ENCODE assay signal across 10 mouse cellular contexts in the genomic region with DNA sequence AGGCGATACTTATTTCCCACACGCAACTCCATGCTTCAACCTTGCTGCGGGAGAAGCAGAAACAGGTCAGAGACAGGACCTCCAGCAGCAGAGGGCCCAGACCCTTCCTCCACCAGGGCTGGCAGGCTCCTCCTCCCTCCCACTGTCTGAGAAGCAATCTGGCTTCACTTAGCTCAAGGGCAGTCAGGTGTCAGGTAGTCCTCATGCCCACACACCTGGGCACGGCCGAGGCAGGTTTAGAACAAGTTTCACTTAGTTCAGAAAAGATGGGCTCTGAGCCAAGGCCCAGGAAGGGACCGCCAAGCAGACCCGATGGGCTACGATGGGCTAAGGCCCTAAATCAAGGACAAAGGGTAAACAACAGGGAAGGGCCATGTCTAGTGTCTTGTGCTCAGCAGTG. TPM values are rescaled to one million over a fixed set of nuclear protein-coding genes. Genes with fewer than 3 reads are reported as not detected.
A peak's percentile ranks its signal among the peaks of the same experiment; 100 is the strongest.
DNase-seq lines count a peak whose midpoint lies in the region; ATAC-seq and TF ChIP-seq lines count a peak whose summit lies in the region.
"Had no signal": no experiment of that assay in that cellular context is flagged by ENCODE, and none has a peak within 500 bp of the region (broad histone marks: within the 10 kb centered on the region; RNA-seq: fewer than 3 reads in every experiment).

No protein-coding gene starts in this region.

- H3K9ac ChIP-seq in heart, embryonic 13.5 days: peak overlapping the region; percentile 99
- H3K9ac ChIP-seq in ES-Bruce4 (ENCODE audit: low read depth, poor library complexity, severe bottlenecking): no peak overlapping the region
- peak overlapping the region; percentile 25; the same call in 1 of the 2 replicates for H3K9ac ChIP-seq in forebrain, embryonic 14.5 days (ENCODE audit: low read length)
- H3K9ac ChIP-seq in limb, embryonic 13.5 days: peak overlapping the region; percentile 98
- H3K9ac ChIP-seq: liver, embryonic 14.5 days had no signal

- H3K9me3 ChIP-seq in heart, embryonic 13.5 days: no peaks in the 10 kb centered on the region
- H3K9me3 ChIP-seq in ES-Bruce4 (replicated peaks; ENCODE audit: control insufficient read depth, insufficient read depth, low read length, poor library complexity, severe bottlenecking): no peaks in the 10 kb centered on the region
- no peaks in the 10 kb centered on the region for H3K9me3 ChIP-seq in forebrain, embryonic 14.5 days (replicated peaks; ENCODE audit: control insufficient read depth, low read length)
- H3K9me3 ChIP-seq in limb, embryonic 13.5 days: peaks cover 3% of the 10 kb centered on the region; the same call in 1 of the 2 replicates

- H3K4me1 ChIP-seq in heart, embryonic 13.5 days: peaks cover 82% of the 10 kb centered on the region
- H3K4me1 ChIP-seq in ES-Bruce4 (ENCODE audit: control insufficient read depth, insufficient read depth, low read length): peaks cover 38% of the 10 kb centered on the region
- H3K4me1 ChIP-seq in forebrain, embryonic 14.5 days (ENCODE audit: control insufficient read depth, insufficient read depth, low read length): peaks cover 23% of the 10 kb centered on the region
- H3K4me1 ChIP-seq in limb, embryonic 13.5 days: peaks cover 62% of the 10 kb centered on the region

- H3K4me3 ChIP-seq in heart, embryonic 13.5 days: peak overlapping the region; percentile 13
- H3K4me3 ChIP-seq in ES-Bruce4 (ENCODE audit: low read depth, low read length): peak overlapping the region; percentile 17
- no peak overlapping the region for H3K4me3 ChIP-seq in forebrain, embryonic 14.5 days (ENCODE audit: low read depth, low read length)
- H3K4me3 ChIP-seq in limb, embryonic 13.5 days: 0 out of 2 replicates have a peak overlapping the region, but pooled peaks have one; percentile 10

- no peaks in the 10 kb centered on the region for H3K27me3 ChIP-seq in heart, embryonic 13.5 days (replicated peaks)
- no peaks in the 10 kb centered on the region for H3K27me3 ChIP-seq in ES-Bruce4 (ENCODE audit: control insufficient read depth, insufficient read depth, low read length, poor library complexity, severe bottlenecking)
- no peaks in the 10 kb centered on the region for H3K27me3 ChIP-seq in forebrain, embryonic 14.5 days (replicated peaks; ENCODE audit: control insufficient read depth, insufficient read depth, low read length)
- H3K27me3 ChIP-seq in limb, embryonic 13.5 days: no peaks in the 10 kb centered on the region

- TF ChIP-seq CTCF in ES-Bruce4 (IDR thresholded peaks at IDR 0.05; ENCODE audit: low read depth, low read length): no peak

- peak overlapping the region; percentile 73 for H3K27ac ChIP-seq in heart, embryonic 13.5 days (replicated peaks)
- 0 out of 2 replicates have a peak overlapping the region, but pooled peaks have one; percentile 16 for H3K27ac ChIP-seq in ES-Bruce4 (ENCODE audit: insufficient read depth, low read length)
- no peak overlapping the region for H3K27ac ChIP-seq in forebrain, embryonic 14.5 days (ENCODE audit: low read depth, low read length)
- peak overlapping the region; percentile 33; the same call in 1 of the 2 replicates for H3K27ac ChIP-seq in limb, embryonic 13.5 days
- H3K27ac ChIP-seq: liver, embryonic 14.5 days had no signal

- H3K4me2 ChIP-seq in heart, embryonic 13.5 days: peak overlapping the region; percentile 88
- peak overlapping the region; percentile 86 for H3K4me2 ChIP-seq in forebrain, embryonic 14.5 days (ENCODE audit: low read length)
- H3K4me2 ChIP-seq in limb, embryonic 13.5 days (replicated peaks): peak overlapping the region; percentile 90

- TF ChIP-seq POLR2A in ES-Bruce4 (IDR thresholded peaks at IDR 0.05; ENCODE audit: insufficient read depth, low read length): no peak

- DNase-seq in heart, adult 8-10 months (ENCODE audit: low spot score): no peak
- DNase-seq in forebrain, embryonic 14.5 days (ENCODE audit: low spot score): no peak
- no peak for DNase-seq in cerebellum, adult 9-10 months
- DNase-seq in adrenal gland, postnatal 25 days: no peak
- no peak for DNase-seq in Muller cell, postnatal 12 days (ENCODE audit: inconsistent ontology term)
- DNase-seq: kidney, adult 8-10 months had no signal

- 0 out of 2 replicates have a peak, but pooled peaks have one; percentile 25 for TF ChIP-seq EP300 in ES-Bruce4 (IDR thresholded peaks at IDR 0.05; ENCODE audit: insufficient read depth, low read depth, low read length)

- ATAC-seq in heart, embryonic 13.5 days (ENCODE audit: extremely low read depth, insufficient number of reproducible peaks, low FRiP score, low TSS enrichment): no peak
- no peak for ATAC-seq in forebrain, embryonic 14.5 days
- ATAC-seq in limb, embryonic 13.5 days (ENCODE audit: low FRiP score, low read depth): no peak

- peaks cover 49% of the 10 kb centered on the region for H3K36me3 ChIP-seq in heart, embryonic 13.5 days
- no peaks in the 10 kb centered on the region for H3K36me3 ChIP-seq in ES-Bruce4 (ENCODE audit: control insufficient read depth, insufficient read depth, low read length, poor library complexity, severe bottlenecking)
- H3K36me3 ChIP-seq in forebrain, embryonic 14.5 days (ENCODE audit: control insufficient read depth, insufficient read depth, low read length): peaks cover 51% of the 10 kb centered on the region
- H3K36me3 ChIP-seq in limb, embryonic 13.5 days: peaks cover 52% of the 10 kb centered on the region

- WGBS in heart, embryonic 13.5 days: 62% methylated on average over 8 of the region's 8 CpGs
- WGBS in forebrain, embryonic 14.5 days: 77% methylated on average over 8 of the region's 8 CpGs
- WGBS in limb, embryonic 13.5 days: 65% methylated on average over 8 of the region's 8 CpGs

RNA-seq across cellular contexts. Expression of gene Csnk1e, which starts 16.6 kb away (rescaled TPM):
- 64.8 and 76.2 TPM in 2 replicates for polyA plus RNA-seq in heart, embryonic 13.5 days (2015; fragmentation: Nextera tagmentation; extraction: Ambion mirVana)
- 10 to 100 TPM; 49.3 to 64.6 (median 56.6) TPM for total RNA-seq in heart, adult 8-10 months (2022)
- polyA plus RNA-seq in ES-Bruce4 (2011; ENCODE audit: insufficient read depth, insufficient read length, low read depth, missing spikeins): 113 and 116 TPM in 2 replicates
- polyA plus RNA-seq in forebrain, embryonic 14.5 days (2014; fragmentation: Nextera tagmentation; extraction: Ambion mirVana): 114 and 158 TPM in 2 replicates
- polyA plus RNA-seq in limb, embryonic 13.5 days (2015; fragmentation: Nextera tagmentation; extraction: Ambion mirVana): 109 and 116 TPM in 2 replicates
- 92.0 and 115 TPM in 2 replicates for total RNA-seq in adrenal gland, postnatal 25 days (2021)

RNA-seq across cellular contexts. Expression of gene Tmem184b, which starts 35.4 kb away (rescaled TPM):
- polyA plus RNA-seq in heart, embryonic 13.5 days (2015; fragmentation: Nextera tagmentation; extraction: Ambion mirVana): 65.8 and 72.7 TPM in 2 replicates
- 10 to 100 TPM; 34.6 to 46.1 (median 39.0) TPM for total RNA-seq in heart, adult 8-10 months (2022)
- polyA plus RNA-seq in ES-Bruce4 (2011; ENCODE audit: insufficient read depth, insufficient read length, low read depth, missing spikeins): 50.7 and 59.6 TPM in 2 replicates
- 20.3 and 30.6 TPM in 2 replicates for polyA plus RNA-seq in forebrain, embryonic 14.5 days (2014; fragmentation: Nextera tagmentation; extraction: Ambion mirVana)
- 70.8 and 77.6 TPM in 2 replicates for polyA plus RNA-seq in limb, embryonic 13.5 days (2015; fragmentation: Nextera tagmentation; extraction: Ambion mirVana)
- total RNA-seq in adrenal gland, postnatal 25 days (2021): 47.1 and 54.5 TPM in 2 replicates
